Mouse (Mus musculus): ENCODE measurements around the gene Arhgef3.

DNA sequence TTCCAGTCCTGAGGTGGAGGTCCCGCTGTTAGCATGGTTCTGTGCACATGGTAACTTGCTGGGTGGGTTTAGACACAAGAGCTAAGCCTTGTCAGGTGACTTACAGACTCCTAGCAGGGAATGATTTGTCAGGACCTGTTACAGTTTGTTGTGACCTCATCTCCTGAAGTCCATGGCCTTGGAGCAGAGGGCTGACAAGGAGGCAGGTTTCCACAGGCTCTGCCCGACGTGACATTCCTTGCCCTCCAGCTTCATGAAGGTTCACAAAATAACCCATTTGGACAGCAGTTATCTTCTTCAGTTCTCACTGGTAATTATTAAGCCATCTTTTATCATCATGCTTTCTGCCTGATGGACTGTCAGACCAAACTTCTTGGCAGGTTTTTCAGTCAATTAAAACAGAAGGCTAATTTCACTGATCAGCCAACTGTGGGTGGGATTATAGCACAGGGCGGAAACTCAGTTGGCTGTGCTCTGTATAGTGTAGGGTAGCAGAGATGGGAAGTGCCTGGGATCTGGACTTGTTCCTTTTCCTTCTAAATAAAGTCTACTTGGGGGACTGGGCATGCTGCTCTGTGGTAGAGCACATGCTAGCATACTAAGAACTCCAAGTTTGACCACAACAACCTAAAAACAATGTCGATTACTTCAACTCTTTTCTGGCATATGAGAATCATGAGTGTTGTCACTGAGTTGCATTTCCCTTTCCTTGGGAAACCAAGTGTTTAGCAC, 187.2 kb downstream of the Arhgef3 start:
- TF ChIP-seq GATA1 (IDR thresholded peaks at IDR 0.05; ENCODE audit: borderline replicate concordance, low read length) (no peak), CTCF (IDR thresholded peaks at IDR 0.05; ENCODE audit: low read depth, low read length) (no peak)

All from G1E (cell line).